Mouse (Mus musculus) erythroid progenitor cell, adult 5-6 weeks (primary cell): ENCODE results near the gene Gm44973. TPM values are rescaled to one million over a fixed set of nuclear protein-coding genes. Genes with fewer than 3 reads are reported as not detected.
"Not testable (repeated sequence)": the region's sequence is repeated elsewhere in the genome, so short reads cannot be mapped to it uniquely, and the experiment has no call there.

ENCODE experiments used
- ATAC-seq: replicated peaks from 2 replicates; pipeline ENCODE4 v1.8.0; 2016; ENCODE audit warnings: moderate number of reproducible peaks, mild to moderate bottlenecking, moderate TSS enrichment, inconsistent platforms; ENCODE audit not compliant: poor library complexity, low FRiP score, severe bottlenecking
- total RNA-seq, 2 experiments: library from RNA; stranded (forward) in 1 of 2; stranded (reverse) in 1 of 2; fragments of 150-400 nt in 1 of 2; fragments of 186-747, 209-891 nt in 1 of 2; gene quantifications; 2 replicates each; pipeline versions ENCODE4 v1.2.3 to v1.2.4; 2015 to 2017; ENCODE audit warnings: low replicate concordance in 2 of 2

Gm44973 gene
- total RNA-seq, 2 experiments from 2014 or later = not detected

DNA sequence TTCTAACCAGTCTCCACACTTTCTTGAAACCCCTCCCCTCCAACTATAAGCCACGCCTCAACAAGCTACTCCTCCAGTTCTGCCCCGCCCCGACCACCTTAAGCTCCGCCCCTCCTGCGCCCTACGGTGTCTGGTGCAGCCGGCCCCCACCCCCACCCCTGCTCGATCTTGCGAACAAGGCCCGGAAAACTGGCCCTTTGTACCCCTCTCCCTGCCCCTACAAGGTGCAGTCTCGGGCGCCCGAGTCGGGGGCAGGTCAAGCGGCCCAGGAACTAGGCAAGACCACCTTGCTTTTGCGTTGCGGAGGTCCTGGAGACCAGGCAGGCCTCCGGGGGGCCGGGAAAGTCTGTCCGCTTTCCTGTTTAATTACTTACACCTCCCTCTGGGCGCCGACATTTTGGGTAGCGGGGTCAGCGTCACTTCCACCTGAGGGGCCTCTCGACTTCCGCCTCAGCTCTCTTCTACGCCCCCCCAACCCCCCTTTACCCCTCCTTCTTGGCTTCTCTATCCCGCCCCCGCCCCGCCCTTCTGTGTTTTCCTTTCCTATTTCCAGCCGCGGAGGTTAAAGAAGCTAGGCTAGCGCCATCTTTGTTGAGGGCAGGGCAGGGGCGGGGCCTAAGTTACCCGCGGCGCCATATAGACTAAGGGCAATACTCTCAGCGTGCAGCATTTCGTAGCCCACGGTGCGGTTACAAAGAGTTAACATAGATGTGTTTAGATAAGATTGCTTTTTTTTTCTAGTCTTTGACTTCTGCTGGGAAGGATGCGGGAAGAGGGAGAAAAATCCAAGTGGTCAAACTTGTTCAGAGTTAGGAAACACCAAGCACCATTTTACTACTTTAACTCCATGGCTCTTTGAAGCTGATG, 812 bp upstream of the Gm44973 start, which contains the start of the genes Zfp524 and Fiz1:
TSS of gene Zfp524 (plus strand) at position 165 of the 867 bp plus-strand sequence.
TSS of gene Fiz1 (minus strand) at position 447 of the 867 bp plus-strand sequence.
- peak; percentile 75 for ATAC-seq

DNA sequence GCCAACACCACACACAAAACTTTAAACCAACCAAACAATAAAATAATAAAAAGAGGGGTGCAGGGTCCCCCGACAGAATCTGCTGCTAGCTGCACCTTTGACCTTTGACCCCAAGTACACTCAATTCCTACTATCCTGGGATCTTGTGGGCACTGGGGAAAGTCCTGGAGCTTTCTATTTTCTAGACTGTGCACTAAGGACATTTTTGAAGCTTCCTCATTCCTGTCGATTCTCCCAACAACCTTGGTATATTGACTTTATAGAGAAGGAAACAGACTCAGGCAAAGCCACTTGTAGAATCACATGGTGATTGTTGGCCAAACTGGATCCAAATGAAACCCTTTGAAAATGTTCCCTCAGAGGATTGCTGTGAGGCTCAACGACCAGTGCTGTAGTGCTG, 761 bp downstream of the Gm44973 start:
- ATAC-seq = no peak

DNA sequence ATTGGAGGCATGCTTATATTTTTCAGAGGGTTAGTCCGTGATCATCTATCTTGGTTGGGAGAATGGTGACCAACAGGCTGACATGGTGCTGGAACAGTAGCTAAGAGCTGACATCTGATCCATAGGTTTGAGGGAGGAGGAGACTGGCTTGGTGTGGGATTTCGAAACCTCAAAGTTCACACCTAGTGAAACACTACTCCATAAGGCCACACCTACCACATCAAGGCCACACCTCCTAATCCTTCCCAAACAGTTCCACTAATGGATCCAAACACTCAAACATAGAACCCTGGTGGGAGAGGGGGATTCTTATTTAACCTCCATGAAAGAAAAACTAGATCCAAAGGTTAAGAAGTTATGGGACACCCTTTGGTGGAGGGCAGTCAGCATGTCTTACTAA, 1.6 kb downstream of the Gm44973 start:
- no peak for ATAC-seq

DNA sequence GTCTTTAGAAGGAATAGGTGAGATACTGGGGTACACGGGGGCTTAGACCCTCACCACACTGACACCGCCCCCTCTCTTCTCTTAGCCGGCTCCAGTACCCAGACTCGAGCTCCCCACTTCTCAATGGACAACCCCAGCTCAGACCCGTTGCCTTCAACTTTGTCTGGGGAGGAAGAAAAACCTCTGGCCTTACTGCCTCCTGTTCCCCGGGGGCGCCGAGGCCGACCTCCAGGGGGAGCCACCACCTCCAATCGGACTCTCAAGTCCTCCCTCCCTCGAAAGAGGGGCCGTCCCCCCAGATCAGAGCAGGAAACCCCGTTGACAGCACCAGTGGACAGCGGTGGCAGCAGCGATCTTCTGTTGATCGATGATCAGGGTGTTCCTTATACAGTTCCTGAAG, 2.1 kb downstream of the Gm44973 start:
- ATAC-seq = no peak

DNA sequence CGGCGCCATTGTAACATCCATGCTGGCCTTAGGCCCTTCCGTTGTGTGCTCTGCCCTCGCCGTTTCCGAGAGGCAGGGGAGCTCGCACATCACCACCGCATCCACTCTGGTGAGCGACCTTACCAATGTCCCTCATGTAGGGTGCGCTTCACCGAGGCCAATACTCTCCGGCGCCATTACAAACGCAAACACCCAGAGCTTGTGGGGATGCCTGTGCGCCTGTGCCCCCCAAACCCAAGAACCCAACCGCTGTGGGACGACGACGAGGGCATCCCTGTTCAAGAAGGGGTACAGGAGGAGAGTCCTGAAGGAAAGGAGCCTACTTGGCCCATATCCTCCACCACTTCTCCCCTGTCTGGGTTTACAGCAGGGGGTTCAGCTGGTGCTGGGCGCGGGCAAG, 2.6 kb downstream of the Gm44973 start:
- ATAC-seq = no peak

DNA sequence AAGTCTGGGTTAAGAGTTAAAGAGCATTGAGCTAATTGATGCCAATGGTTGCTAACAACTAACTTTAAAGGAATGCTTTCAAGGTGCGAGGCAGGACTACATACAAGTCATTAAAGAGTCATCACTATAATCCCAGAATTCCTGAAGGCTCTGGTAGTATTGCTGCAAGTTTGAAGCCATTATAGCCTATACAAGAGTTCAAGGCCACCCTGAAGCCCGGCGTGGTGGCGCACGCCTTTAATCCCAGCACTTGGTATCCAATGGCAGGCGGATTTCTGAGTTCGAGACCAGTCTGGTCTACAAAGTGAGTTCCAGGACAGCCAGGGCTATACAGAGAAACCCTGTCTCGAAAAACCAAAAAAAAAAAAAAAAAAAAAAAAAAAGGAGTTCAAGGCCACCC, 4.3 kb downstream of the Gm44973 start:
- not testable (repeated sequence) for ATAC-seq

DNA sequence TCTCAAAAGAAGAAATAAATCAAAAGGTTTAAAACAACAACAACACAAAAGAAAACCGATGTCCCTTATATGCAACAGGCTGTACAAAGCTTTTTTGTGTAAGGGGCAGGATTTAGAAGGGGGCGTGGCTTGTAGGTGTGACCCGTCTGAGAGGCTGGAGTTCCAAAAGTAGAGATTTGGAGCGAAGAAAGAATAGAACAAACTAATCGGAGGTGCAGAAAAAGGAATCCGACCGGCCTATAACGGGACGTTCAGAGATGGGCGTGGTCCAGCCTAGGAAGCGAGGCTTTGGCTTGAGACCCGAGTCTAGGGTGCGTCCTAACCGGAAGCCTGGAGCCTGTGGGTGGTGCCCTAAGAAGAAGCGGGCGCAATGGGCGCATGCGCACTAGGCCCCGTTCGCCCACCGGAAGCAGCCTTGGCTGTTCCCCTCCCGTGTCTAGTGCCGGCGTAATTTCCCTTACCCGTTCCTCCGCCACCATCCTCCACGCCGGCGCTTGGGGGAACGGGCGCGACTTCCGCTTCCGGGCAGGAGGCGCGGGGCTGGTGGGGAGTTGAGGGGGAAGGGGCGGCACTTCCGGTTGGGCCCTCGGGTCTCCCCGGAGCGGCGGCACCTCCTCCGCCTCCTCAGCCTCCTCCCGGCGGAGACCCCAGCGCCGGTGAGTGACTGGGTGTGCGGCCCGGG, 4.8 kb downstream of the Gm44973 start, which contains the start of the genes Zfp865 and Ccdc106:
TSS of gene Zfp865 (plus strand) at position 377 of the 682 bp plus-strand sequence.
TSS of gene Ccdc106 (plus strand) at position 554 of the 682 bp plus-strand sequence.
- peak; percentile 93 for ATAC-seq

DNA sequence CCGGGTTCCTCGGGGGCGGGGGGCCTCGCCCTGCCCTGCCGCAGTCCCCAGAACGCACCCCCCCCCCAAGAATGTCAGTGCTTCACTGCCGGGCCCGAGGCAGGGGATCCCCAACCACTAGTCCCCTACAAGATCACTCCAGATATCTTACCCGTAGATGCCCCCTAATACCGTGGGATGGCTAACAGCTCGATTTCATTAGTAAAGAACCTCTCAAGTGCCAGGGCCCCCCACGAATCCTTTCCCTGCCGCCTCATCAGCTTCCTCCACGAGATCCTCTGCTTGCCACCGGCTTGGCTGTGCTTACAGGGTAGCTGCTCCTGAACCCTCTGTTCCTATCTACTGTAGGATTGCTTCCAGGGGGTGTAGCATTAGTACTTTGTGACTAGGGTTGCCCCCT, 5.4 kb downstream of the Gm44973 start:
- ATAC-seq = no peak

DNA sequence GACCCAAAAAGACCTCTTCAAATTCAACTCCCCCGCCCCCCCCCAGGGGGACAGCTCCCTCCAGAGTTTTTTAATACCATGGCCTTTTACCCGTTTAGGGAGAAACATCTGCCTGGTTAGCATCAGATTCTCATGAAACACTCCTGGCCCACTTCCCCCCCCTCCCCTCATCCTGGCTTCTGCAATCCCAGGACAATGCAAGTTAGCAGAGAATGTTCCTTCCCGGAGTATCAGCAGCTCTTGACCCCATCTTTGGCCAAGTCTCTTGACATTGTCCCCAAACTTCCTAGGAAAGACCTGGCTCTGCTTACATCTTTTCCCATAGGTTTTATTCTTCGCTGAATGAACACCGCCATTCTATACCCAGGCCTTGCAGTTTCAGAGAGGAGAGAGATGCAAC, 5.9 kb downstream of the Gm44973 start:
- no peak for ATAC-seq

DNA sequence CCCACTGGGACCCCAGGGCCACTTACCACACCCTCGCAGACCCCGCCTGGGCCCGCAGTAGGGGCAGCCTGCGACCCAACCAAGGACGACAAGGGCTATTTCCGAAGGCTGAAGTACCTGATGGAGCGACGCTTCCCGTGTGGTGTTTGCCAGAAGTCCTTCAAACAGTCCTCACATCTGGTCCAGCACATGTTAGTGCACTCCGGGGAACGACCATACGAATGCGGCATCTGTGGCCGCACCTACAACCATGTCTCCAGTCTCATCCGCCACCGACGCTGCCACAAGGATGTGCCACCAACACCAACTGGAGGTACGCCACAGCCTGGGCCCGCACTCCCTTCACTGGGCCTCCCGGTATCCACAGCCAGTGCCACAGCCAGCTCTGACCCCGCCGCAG, 14.2 kb downstream of the Gm44973 start:
- no peak for ATAC-seq

DNA sequence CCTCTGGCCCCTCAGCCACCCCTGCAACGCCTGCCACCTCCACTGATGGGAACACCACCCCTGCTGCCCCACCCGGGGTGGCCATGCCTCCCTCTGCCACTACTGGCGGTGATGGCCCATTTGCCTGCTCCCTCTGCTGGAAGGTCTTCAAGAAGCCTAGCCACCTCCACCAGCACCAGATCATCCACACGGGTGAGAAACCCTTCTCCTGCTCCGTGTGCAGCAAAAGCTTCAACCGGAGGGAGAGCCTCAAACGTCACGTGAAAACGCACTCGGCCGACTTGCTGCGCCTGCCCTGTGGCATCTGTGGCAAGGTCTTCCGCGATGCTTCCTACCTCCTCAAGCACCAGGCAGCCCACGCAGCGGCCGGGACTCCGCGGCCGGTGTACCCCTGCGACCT, 14.7 kb downstream of the Gm44973 start:
- no peak for ATAC-seq

DNA sequence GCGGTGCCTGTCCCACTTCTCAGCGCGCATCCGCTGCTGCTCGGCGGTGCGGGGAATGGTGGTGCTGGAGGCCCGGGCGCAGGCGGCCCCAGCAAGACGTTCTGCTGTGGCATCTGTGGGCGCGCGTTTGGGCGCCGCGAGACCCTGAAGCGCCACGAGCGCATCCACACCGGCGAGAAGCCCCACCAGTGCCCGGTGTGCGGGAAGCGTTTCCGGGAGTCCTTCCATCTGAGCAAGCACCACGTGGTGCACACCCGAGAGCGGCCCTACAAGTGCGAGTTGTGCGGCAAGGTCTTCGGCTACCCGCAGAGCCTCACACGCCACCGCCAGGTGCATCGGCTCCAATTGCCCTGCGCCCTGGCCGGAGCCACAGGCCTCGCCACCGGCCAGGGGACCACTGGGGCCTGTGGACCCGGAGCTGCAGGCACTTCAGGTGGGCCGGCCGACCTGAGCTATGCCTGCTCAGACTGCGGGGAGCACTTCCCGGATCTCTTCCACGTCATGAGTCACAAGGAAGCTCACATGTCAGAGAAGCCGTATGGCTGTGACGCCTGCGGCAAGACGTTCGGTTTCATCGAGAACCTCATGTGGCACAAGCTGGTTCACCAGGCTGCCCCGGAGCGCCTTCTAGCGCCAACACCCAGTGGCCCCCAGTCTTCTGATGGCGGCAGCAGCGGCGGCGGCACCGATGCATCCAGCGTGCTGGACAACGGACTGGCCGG, 15.4 kb downstream of the Gm44973 start:
- ATAC-seq = no peak

DNA sequence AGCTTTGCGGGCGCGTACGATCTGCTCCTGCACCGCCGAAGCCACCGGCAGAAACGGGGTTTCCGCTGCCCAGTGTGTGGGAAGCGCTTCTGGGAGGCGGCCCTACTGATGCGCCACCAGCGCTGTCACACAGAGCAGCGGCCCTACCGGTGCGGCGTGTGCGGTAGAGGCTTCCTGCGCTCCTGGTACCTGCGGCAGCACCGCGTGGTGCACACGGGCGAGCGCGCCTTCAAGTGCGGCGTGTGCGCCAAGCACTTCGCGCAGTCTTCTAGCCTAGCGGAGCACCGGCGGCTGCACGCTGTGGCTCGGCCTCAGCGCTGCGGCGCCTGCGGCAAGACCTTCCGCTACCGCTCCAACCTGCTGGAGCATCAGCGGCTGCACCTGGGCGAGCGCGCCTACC, 16.2 kb downstream of the Gm44973 start:
- no peak for ATAC-seq

DNA sequence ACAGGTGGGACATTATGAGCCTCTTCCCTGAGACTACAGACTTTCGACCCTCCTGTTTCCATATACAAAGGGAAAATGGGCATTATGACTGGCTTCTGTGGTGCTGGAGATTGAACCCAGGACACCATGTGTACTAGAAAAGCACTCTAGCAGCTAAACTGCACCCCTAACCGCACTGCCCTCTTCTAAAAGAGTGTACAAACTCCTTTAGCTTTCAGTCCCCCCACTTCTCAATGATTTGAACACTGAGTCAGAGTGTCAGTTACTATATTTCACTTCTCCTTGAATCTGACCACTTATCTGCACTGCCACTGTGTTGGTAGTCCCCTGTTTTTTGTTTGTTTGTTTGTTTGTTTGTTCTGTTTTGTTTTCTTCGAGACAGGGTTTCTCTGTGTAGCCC, 18.5 kb downstream of the Gm44973 start, which contains the start of gene 4632433K11Rik:
TSS of gene 4632433K11Rik (plus strand) at position 301 of the 400 bp plus-strand sequence.
- no peak for ATAC-seq

DNA sequence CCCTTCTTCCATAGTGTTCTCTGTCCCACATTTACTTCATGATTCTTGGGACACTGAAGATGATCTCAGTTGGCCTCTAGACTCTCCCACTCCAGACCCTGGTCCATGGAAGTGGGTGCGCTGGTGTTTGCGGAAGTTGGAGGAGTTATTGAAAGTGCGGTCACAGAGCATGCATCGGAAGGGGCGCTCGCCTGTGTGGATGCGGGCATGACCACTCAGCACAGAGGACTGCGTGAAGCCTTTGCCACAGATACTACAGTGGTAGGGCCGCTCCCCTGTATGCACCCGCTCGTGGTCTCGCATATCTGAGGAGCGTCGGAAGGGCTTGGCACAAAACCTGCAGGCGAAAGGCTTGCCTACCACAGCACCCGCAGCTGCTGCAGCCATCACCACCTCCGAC, 20.3 kb downstream of the Gm44973 start:
- no peak for ATAC-seq

DNA sequence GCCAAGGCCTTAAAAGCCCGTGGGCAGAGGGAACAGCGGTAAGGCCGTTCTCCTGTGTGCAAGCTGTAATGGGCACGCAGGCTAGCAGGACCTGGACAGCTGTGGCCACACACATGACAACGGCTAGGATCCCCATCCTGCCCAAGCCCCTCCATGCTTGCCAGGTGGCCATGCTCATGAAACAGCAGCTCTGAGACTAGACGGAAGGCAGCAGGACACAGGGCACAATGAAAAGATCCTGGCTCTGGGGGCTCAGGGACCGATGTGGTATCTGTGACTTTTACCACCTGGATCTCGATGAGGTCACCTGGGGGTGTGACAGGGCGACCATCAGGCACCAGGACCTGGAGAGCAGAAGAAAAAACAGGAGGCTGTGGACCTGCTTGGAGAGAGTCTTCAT, 20.8 kb downstream of the Gm44973 start:
- ATAC-seq = no peak

DNA sequence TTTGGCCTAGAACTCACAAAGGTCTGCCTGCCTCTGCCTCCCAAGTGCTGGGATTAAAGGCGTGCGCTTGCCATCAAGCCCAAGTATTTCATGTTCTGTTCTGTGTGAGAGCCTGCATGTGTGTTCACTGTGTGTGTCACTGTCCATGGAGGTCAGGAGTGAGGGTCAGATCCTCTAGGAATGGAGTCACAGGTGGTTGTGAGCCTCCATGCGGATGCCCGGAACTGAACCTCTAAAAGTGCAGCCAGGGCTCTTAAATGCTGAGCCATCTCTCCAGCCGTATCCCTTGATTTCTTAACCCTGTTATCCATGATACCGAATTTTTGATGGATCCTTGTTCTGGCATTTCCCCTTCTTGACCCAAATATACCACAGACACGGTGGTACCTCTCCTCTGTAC, 21.7 kb downstream of the Gm44973 start:
- no peak for ATAC-seq

DNA sequence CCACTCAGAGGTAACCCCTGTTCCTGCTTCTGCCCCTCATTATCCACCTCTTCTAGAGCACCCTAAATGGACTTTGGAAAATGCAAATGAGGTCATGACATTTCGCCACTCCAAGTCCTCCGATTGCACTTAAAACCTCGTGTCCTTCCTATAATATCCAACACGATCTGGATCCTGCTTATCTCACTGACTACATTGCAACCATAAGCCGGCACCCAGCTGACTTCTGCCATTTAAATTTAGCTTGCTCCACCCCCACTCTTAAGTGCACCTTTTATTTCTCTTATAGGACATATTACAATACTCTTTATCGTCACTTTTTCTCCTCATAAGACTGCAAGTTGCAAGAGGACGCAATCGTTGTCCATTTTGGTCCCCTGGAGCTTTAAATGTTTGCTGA, 22.2 kb downstream of the Gm44973 start:
- ATAC-seq = no peak

DNA sequence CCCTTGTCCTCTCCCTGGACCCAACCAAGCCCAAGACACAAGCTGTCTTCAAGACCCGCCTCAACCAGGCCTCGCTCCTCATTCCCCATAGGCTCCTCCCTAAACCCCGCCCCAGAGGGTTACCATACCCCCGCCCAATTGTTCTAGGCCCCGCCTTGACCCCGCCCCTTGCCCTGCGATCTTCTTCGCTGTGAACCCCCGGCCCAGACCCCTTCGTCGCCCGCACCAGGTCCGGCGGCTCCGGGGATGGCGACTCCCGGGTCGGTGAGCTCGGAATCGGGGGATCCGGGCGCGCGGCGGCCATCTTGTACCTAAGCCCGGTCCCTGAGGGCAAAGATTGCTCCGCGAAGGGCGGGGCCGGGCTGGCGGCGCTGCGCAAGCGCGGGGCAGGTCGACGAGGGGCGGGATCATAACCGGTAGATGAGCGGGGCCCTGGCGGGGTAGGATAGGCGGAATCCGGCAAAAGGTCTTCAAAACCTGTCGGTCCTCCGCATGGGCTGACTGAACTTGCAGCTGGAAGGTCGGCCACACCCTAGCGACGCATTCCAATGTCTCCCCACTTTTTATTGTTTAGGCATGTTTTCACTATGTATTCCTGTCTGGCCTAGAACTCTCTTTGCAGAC, 22.9 kb downstream of the Gm44973 start, which contains the start of gene Zfp784:
TSS of gene Zfp784 (minus strand) at position 338 of the 624 bp plus-strand sequence.
- ATAC-seq = peak; percentile 95

DNA sequence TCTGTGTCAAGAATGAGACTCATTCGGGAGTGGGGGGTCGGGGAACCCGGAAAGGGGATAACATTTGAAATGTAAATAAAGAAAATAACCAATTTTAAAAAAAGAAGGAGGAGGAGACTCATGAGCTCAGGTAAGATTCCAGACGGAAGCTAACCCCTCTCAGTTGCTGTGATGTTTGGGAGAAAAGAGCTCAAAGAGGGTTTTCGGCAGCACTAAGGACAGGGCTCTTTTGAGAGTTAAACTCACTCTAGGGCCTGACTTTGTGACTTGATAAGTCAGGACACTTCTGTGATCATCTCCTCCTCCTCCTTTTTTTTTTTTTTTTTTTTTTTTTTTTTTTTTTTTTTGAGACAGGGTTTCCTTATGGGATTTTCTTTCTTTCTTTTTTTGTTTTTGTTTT, 23.6 kb downstream of the Gm44973 start:
- no peak for ATAC-seq
